Comparison of ENCODE assay signal across 10 mouse cellular contexts in genomic region chr7:70718149-70718765, GRCm38 (mm10).
A peak's percentile ranks its signal among the peaks of the same experiment; 100 is the strongest.
DNase-seq lines count a peak whose midpoint lies in the region; ATAC-seq and TF ChIP-seq lines count a peak whose summit lies in the region.
"Had no signal": no experiment of that assay in that cellular context is flagged by ENCODE, and none has a peak within 500 bp of the region (broad histone marks: within the 10 kb centered on the region; RNA-seq: fewer than 3 reads in every experiment).

No protein-coding gene starts in this region.

- no peaks in the 10 kb centered on the region for H3K9me3 ChIP-seq in forebrain, embryonic 14.5 days (replicated peaks; ENCODE audit: control insufficient read depth, low read length)
- H3K9me3 ChIP-seq in forebrain, embryonic 13.5 days (replicated peaks): no peaks in the 10 kb centered on the region
- H3K9me3 ChIP-seq in midbrain, postnatal 0 days (ENCODE audit: low read length): no peaks in the 10 kb centered on the region
- no peaks in the 10 kb centered on the region for H3K9me3 ChIP-seq in midbrain, embryonic 10.5 days (replicated peaks)
- H3K9me3 ChIP-seq: embryonic facial prominence, embryonic 13.5 days had no signal

- H3K4me3 ChIP-seq in forebrain, embryonic 14.5 days (ENCODE audit: low read depth, low read length): no peak overlapping the region
- no peak overlapping the region for H3K4me3 ChIP-seq in forebrain, embryonic 13.5 days
- H3K4me3 ChIP-seq in midbrain, postnatal 0 days (ENCODE audit: low read depth, low read length): no peak overlapping the region
- H3K4me3 ChIP-seq in midbrain, embryonic 10.5 days: no peak overlapping the region
- H3K4me3 ChIP-seq: embryonic facial prominence, embryonic 13.5 days had no signal

- peak; percentile 38 for DNase-seq in forebrain, embryonic 14.5 days (ENCODE audit: low spot score)
- peak; percentile 55 for DNase-seq in midbrain, postnatal 0 days (ENCODE audit: low spot score)
- no peak for DNase-seq in midbrain, embryonic 10.5 days (ENCODE audit: low spot score)
- DNase-seq in kidney, postnatal 10 days: peak; percentile 64
- DNase-seq in ovary, postnatal 36 days (ENCODE audit: low spot score): peak; percentile 50
- no peak for DNase-seq in thymus, postnatal 36 days
- no peak for DNase-seq in spleen, adult 18-20 months

- no peaks in the 10 kb centered on the region for H3K4me1 ChIP-seq in forebrain, embryonic 14.5 days (ENCODE audit: control insufficient read depth, insufficient read depth, low read length)
- no peaks in the 10 kb centered on the region for H3K4me1 ChIP-seq in forebrain, embryonic 13.5 days
- H3K4me1 ChIP-seq in midbrain, postnatal 0 days (ENCODE audit: insufficient read depth, low read length): peaks cover 2% of the 10 kb centered on the region; the same call in 1 of the 2 replicates
- H3K4me1 ChIP-seq in midbrain, embryonic 10.5 days: no peaks in the 10 kb centered on the region
- H3K4me1 ChIP-seq: embryonic facial prominence, embryonic 13.5 days had no signal

- H3K27ac ChIP-seq in forebrain, embryonic 14.5 days (ENCODE audit: low read depth, low read length): no peak overlapping the region
- H3K27ac ChIP-seq in forebrain, embryonic 13.5 days: no peak overlapping the region
- no peak overlapping the region for H3K27ac ChIP-seq in midbrain, postnatal 0 days (ENCODE audit: low read depth, low read length)
- H3K27ac ChIP-seq in midbrain, embryonic 10.5 days (replicated peaks): no peak overlapping the region
- H3K27ac ChIP-seq: embryonic facial prominence, embryonic 13.5 days had no signal

- H3K27me3 ChIP-seq in forebrain, embryonic 14.5 days (replicated peaks; ENCODE audit: control insufficient read depth, insufficient read depth, low read length): no peaks in the 10 kb centered on the region
- H3K27me3 ChIP-seq in forebrain, embryonic 13.5 days: 0 out of 2 replicates have a peak, but pooled peaks cover 2% of the 10 kb centered on the region
- no peaks in the 10 kb centered on the region for H3K27me3 ChIP-seq in midbrain, postnatal 0 days (ENCODE audit: insufficient read depth, low read length)
- H3K27me3 ChIP-seq in midbrain, embryonic 10.5 days (ENCODE audit: low read depth, poor library complexity, severe bottlenecking): 0 out of 2 replicates have a peak, but pooled peaks cover 8% of the 10 kb centered on the region
- H3K27me3 ChIP-seq: embryonic facial prominence, embryonic 13.5 days had no signal

- 76% methylated on average over 18 of the region's 18 CpGs for WGBS in forebrain, embryonic 14.5 days
- WGBS in forebrain, embryonic 13.5 days: 82% methylated on average over 18 of the region's 18 CpGs
- WGBS in midbrain, postnatal 0 days: 66% methylated on average over 18 of the region's 18 CpGs
- 85% methylated on average over 18 of the region's 18 CpGs for WGBS in midbrain, embryonic 10.5 days

- no peak overlapping the region for H3K9ac ChIP-seq in forebrain, embryonic 14.5 days (ENCODE audit: low read length)
- no peak overlapping the region for H3K9ac ChIP-seq in forebrain, embryonic 13.5 days
- no peak overlapping the region for H3K9ac ChIP-seq in midbrain, postnatal 0 days (replicated peaks; ENCODE audit: low read length, poor library complexity, severe bottlenecking)
- H3K9ac ChIP-seq: embryonic facial prominence, embryonic 13.5 days had no signal

- H3K36me3 ChIP-seq in forebrain, embryonic 14.5 days (ENCODE audit: control insufficient read depth, insufficient read depth, low read length): no peaks in the 10 kb centered on the region
- H3K36me3 ChIP-seq in forebrain, embryonic 13.5 days (ENCODE audit: poor library complexity, severe bottlenecking): no peaks in the 10 kb centered on the region
- H3K36me3 ChIP-seq in midbrain, postnatal 0 days (ENCODE audit: insufficient read depth, low read length): no peaks in the 10 kb centered on the region
- no peaks in the 10 kb centered on the region for H3K36me3 ChIP-seq in midbrain, embryonic 10.5 days
- H3K36me3 ChIP-seq: embryonic facial prominence, embryonic 13.5 days had no signal

- ATAC-seq in forebrain, embryonic 14.5 days: no peak
- no peak for ATAC-seq in forebrain, embryonic 13.5 days
- no peak for ATAC-seq in midbrain, postnatal 0 days (ENCODE audit: low FRiP score)

- H3K4me2 ChIP-seq in forebrain, embryonic 14.5 days (ENCODE audit: low read length): no peak overlapping the region
- no peak overlapping the region for H3K4me2 ChIP-seq in forebrain, embryonic 13.5 days
- peak overlapping the region; percentile 21; the same call in 1 of the 2 replicates for H3K4me2 ChIP-seq in midbrain, postnatal 0 days (ENCODE audit: low read depth, low read length, poor library complexity, severe bottlenecking)
- H3K4me2 ChIP-seq: embryonic facial prominence, embryonic 13.5 days; midbrain, embryonic 11.5 days had no signal

- no peak for TF ChIP-seq CTCF in midbrain, postnatal 0 days (IDR thresholded peaks at IDR 0.05)

Comparison
In these comparisons a context has a peak if more than half of its experiments do, and no peak if none do; other contexts are left out.
1. DNase-seq: peak in forebrain, embryonic 14.5 days (single experiment), midbrain, postnatal 0 days (single experiment), kidney, postnatal 10 days (single experiment) and ovary, postnatal 36 days (single experiment); none in midbrain, embryonic 10.5 days (single experiment), thymus, postnatal 36 days (0 of 2) and spleen, adult 18-20 months (0 of 2).